Mouse (Mus musculus) liver, adult 2 months (tissue): ENCODE results near the gene Mef2c. TPM values are rescaled to one million over a fixed set of nuclear protein-coding genes. Genes with fewer than 3 reads are reported as not detected.

Source experiments
- DNase-seq: peaks from one replicate; pipeline ENCODE4 v3.0.0-alpha.2; 2011; ENCODE audit warnings: low read depth, low spot score; ENCODE audit errors: extremely low read depth
- H3K27ac ChIP-seq: fragments of 200-500 bp; replicated peaks from 2 replicates; pipeline ENCODE4 v1.5.1; 2012; ENCODE audit warnings: low read depth, mild to moderate bottlenecking, control low read depth, inconsistent platforms, low read length; ENCODE audit not compliant: insufficient read depth
- H3K27me3 ChIP-seq: fragments of 200-500 bp; 2 replicates; pipeline ENCODE4 v1.6.1; 2012; ENCODE audit warnings: mild to moderate bottlenecking, moderate library complexity, low read length, inconsistent platforms; ENCODE audit not compliant: control insufficient read depth, insufficient read depth
- H3K36me3 ChIP-seq: fragments of 200-500 bp; 2 replicates; pipeline ENCODE4 v1.6.1; 2012; ENCODE audit warnings: low read length, inconsistent platforms; ENCODE audit not compliant: control insufficient read depth, insufficient read depth
- H3K4me1 ChIP-seq: fragments of 200-500 bp; 2 replicates; pipeline ENCODE4 v1.6.1; 2011; ENCODE audit warnings: low read length; ENCODE audit not compliant: control insufficient read depth, insufficient read depth
- H3K4me3 ChIP-seq: fragments of 200-500 bp; 2 replicates; pipeline ENCODE4 v1.5.1; 2011; ENCODE audit warnings: low read depth, mild to moderate bottlenecking, control low read depth, low read length, moderate library complexity; ENCODE audit not compliant: insufficient read depth
- H3K79me2 ChIP-seq: fragments of 200-500 bp; 2 replicates; pipeline ENCODE4 v1.6.1; 2012; ENCODE audit warnings: inconsistent platforms, mild to moderate bottlenecking, low read length, moderate library complexity; ENCODE audit not compliant: control insufficient read depth, insufficient read depth
- H3K9ac ChIP-seq: fragments of 200-500 bp; 2 replicates; pipeline ENCODE4 v1.6.1; 2012; ENCODE audit warnings: low read depth, mild to moderate bottlenecking, control low read depth, inconsistent platforms, low read length
- CTCF ChIP-seq: fragments of 200-500 bp; IDR thresholded peaks from 2 replicates; pipeline ENCODE4 v1.5.1; 2011; ENCODE audit warnings: low read depth, low read length, control low read depth
- POLR2A ChIP-seq: fragments of 200-500 bp; IDR thresholded peaks from 2 replicates; pipeline ENCODE4 v1.6.1; 2011; ENCODE audit warnings: low read length, control low read depth; ENCODE audit not compliant: insufficient read depth; ENCODE audit errors: extremely low read depth
- WGBS: fragments of 180-500 bp; shearing (Covaris S2); methylation state at CpG from one replicate; pipeline ENCODE4 v1.1.7; 2018; 5-methylcytosine and 5-hydroxymethylcytosine counted together
- polyA plus RNA-seq: library from polyadenylated mRNA; depleted of rRNA; stranded (reverse); fragments of >200 nt; gene quantifications from 2 replicates; pipeline ENCODE4 v1.2.3, GENCODE M21; 2012; rRNA removed
- total RNA-seq: library from RNA; depleted of rRNA; stranded (reverse); fragments of >200 nt; gene quantifications from 2 replicates; pipeline ENCODE4 v1.2.3, GENCODE M21; 2014; rRNA removed

The Mef2c gene
- total RNA-seq (3.9 and 5.0 TPM in 2 replicates), polyA plus RNA-seq (1.3 and 1.7 TPM in 2 replicates)

DNA sequence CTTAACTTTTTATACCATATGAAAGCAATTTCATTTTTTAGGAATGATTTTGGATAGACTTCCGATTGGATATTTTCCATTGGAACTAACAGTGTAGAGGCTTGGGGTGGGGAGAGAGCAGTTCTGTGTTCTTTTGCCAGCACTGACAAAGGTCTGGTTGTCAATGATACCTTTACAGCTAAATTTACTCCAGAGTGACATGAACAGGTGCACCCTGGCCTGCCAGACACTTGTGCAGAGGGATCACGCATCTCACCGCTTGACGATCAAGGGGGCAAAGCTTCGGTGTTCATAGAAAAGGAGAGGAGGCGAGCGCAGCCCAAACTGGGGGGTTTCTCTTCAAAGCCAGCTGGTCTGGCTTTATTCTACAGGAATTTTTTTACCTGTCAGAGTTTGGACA is at the start of gene Mef2c:
Gene Mef2c, plus strand, starts transcription at position 116 of the 400 bp plus-strand sequence.
- no peaks in the 10 kb centered on the region for H3K4me1 ChIP-seq
- no peaks in the 10 kb centered on the region for H3K27me3 ChIP-seq
- TF ChIP-seq POLR2A (no peak), CTCF (no peak)
- H3K36me3 ChIP-seq, result no peaks in the 10 kb centered on the region
- H3K9ac ChIP-seq, result no peak within 1 kb of the TSS
- no peak within 1 kb of the TSS for H3K27ac ChIP-seq
- no peak for DNase-seq
- no peaks in the 10 kb centered on the region for H3K79me2 ChIP-seq
- WGBS, result 92% methylated on average over 7 of the region's 7 CpGs
- H3K4me3 ChIP-seq, result no peak within 1 kb of the TSS

- DNase-seq, result no peak
- no peaks in the 10 kb centered on the region for H3K27me3 ChIP-seq
- H3K4me3 ChIP-seq, result no peak overlapping the region
- no peaks in the 10 kb centered on the region for H3K36me3 ChIP-seq
- H3K79me2 ChIP-seq, result no peaks in the 10 kb centered on the region
- no peaks in the 10 kb centered on the region for H3K4me1 ChIP-seq
- H3K27ac ChIP-seq, result no peak overlapping the region
- TF ChIP-seq POLR2A (no peak), CTCF (no peak)
- H3K9ac ChIP-seq, result no peak overlapping the region
These were observed 45.1 kb upstream of the Mef2c start for GRCm38 (mm10) chr13:83458729-83459128.

DNA sequence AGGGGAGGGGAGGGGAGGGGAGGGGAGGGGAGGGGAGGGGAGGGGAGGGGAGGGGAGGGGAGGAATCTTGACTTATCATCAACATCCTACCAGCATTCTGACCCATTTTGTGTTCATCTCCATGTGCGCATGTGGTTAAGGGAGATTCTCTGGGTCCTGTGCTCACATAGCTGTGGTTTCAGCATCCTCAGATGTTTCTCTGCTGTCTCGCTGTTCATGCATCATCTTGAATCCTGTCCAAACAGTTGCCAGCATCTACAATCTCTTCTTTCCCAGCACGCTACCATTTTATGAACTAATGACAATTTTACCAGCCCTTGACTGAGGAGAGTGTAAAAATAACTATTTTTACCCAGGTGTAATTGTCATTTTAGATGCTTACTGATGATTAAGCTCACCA is 44.2 kb upstream of the Mef2c start:
- H3K27ac ChIP-seq, result no peak overlapping the region
- TF ChIP-seq CTCF (no peak), POLR2A (no peak)
- no peaks in the 10 kb centered on the region for H3K4me1 ChIP-seq
- no peaks in the 10 kb centered on the region for H3K36me3 ChIP-seq
- H3K79me2 ChIP-seq, result no peaks in the 10 kb centered on the region
- no peaks in the 10 kb centered on the region for H3K27me3 ChIP-seq
- no peak for DNase-seq
- no peak overlapping the region for H3K4me3 ChIP-seq
- WGBS, result 87% methylated on average over 3 of the region's 3 CpGs
- H3K9ac ChIP-seq, result no peak overlapping the region

GRCm38 (mm10) chr13:83460620-83461019 is 43.2 kb upstream of the Mef2c start:
- Histone ChIP-seq H3K27ac (no peak overlapping the region), H3K79me2 (no peaks in the 10 kb centered on the region), H3K4me1 (no peaks in the 10 kb centered on the region), H3K9ac (no peak overlapping the region), H3K27me3 (no peaks in the 10 kb centered on the region), H3K36me3 (no peaks in the 10 kb centered on the region), H3K4me3 (no peak overlapping the region)
- WGBS, result 71% methylated on average over 1 of the region's 1 CpGs
- DNase-seq, result no peak
- no peak for TF ChIP-seq CTCF
- TF ChIP-seq POLR2A, result no peak

DNA sequence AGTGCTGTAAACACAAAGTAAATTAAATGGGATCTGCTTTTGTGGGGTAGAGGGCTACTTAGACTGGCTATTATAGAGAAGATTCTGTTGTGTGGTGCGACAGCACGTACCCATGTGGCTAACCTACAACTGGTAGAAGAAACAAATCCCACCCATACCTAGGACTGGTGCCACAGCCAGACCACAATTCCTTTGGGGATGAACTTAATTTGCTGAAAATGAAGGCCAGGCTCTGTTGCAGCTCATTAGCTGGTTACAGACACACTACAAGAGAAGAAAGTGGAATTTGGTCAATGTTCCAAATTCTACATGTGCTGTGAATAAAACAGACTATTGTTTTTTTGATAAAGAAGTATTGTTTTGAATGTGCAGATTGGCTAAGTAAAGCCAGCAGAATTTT is 42.3 kb upstream of the Mef2c start:
- Histone ChIP-seq H3K4me3 (no peak overlapping the region), H3K36me3 (no peaks in the 10 kb centered on the region), H3K4me1 (no peaks in the 10 kb centered on the region), H3K9ac (no peak overlapping the region), H3K27ac (no peak overlapping the region), H3K79me2 (no peaks in the 10 kb centered on the region), H3K27me3 (no peaks in the 10 kb centered on the region)
- TF ChIP-seq CTCF, result no peak
- TF ChIP-seq POLR2A, result no peak
- no peak for DNase-seq
- WGBS, result 91% methylated on average over 2 of the region's 2 CpGs

GRCm38 (mm10) chr13:83466756-83467155 is 37.1 kb upstream of the Mef2c start:
- Histone ChIP-seq H3K4me1 (no peaks in the 10 kb centered on the region), H3K27me3 (no peaks in the 10 kb centered on the region), H3K79me2 (no peaks in the 10 kb centered on the region), H3K9ac (no peak overlapping the region), H3K4me3 (no peak overlapping the region), H3K36me3 (no peaks in the 10 kb centered on the region), H3K27ac (no peak overlapping the region)
- no peak for TF ChIP-seq CTCF
- 87% methylated on average over 5 of the region's 5 CpGs for WGBS
- DNase-seq, result no peak
